Mouse (Mus musculus) neural tube, embryonic 12.5 days (tissue): ENCODE data around the gene Rsph9. TPM values are rescaled to one million over a fixed set of nuclear protein-coding genes. Genes with fewer than 3 reads are reported as not detected.

Source experiments
- ATAC-seq: fragments of 200-750 bp; cut with Nextera tagmentation; 2 replicates; pipeline ENCODE4 v1.8.0; 2017; ENCODE audit warnings: low read depth, mild to moderate bottlenecking, moderate TSS enrichment, moderate library complexity; ENCODE audit not compliant: low FRiP score
- H3K27ac ChIP-seq: fragments of 300-500 bp; sonication (generic); 2 replicates; pipeline ENCODE4 v1.5.1; 2016
- H3K27me3 ChIP-seq: fragments of 300-500 bp; sonication (generic); replicated peaks from 2 replicates; pipeline ENCODE4 v1.6.1; 2016; ENCODE audit warnings: mild to moderate bottlenecking
- H3K36me3 ChIP-seq: fragments of 300-500 bp; sonication (generic); 2 replicates; pipeline ENCODE4 v1.6.1; 2016; ENCODE audit warnings: mild to moderate bottlenecking
- H3K4me1 ChIP-seq: fragments of 300-500 bp; sonication (generic); 2 replicates; pipeline ENCODE4 v1.6.1; 2016
- H3K4me2 ChIP-seq: fragments of 300-500 bp; sonication (generic); replicated peaks from 2 replicates; pipeline ENCODE4 v1.6.1; 2016; ENCODE audit warnings: mild to moderate bottlenecking
- H3K4me3 ChIP-seq: fragments of 300-500 bp; sonication (generic); 2 replicates; pipeline ENCODE4 v1.5.1; 2016
- H3K9ac ChIP-seq: fragments of 300-500 bp; sonication (generic); 2 replicates; pipeline ENCODE4 v1.6.1; 2016; ENCODE audit warnings: mild to moderate bottlenecking
- H3K9me3 ChIP-seq: fragments of 300-500 bp; sonication (generic); 2 replicates; pipeline ENCODE4 v1.6.1; 2016; ENCODE audit warnings: mild to moderate bottlenecking
- WGBS: fragments of 180-500 bp; shearing (Covaris S2); methylation state at CpG from one replicate; pipeline ENCODE4 v1.1.7; 2016; 5-methylcytosine and 5-hydroxymethylcytosine counted together
- polyA plus RNA-seq: library from polyadenylated mRNA; unstranded; fragments of >200 nt; fragmentation: Nextera tagmentation; extraction: Ambion mirVana; gene quantifications from 2 replicates; pipeline ENCODE4 v1.2.1, GENCODE M21; 2016

Gene Rsph9
- polyA plus RNA-seq, 1 experiment from 2014 or later, result 12.6 TPM

GRCm38 (mm10) chr17:46138563-46139236, 5.3 kb downstream of the Rsph9 start:
- WGBS, result 83% methylated on average over 8 of the region's 8 CpGs
- H3K27me3 ChIP-seq, result no peaks in the 10 kb centered on the region
- no peak overlapping the region for H3K4me3 ChIP-seq
- no peak overlapping the region for H3K4me2 ChIP-seq
- ATAC-seq, result no peak
- H3K27ac ChIP-seq, result no peak overlapping the region
- H3K4me1 ChIP-seq, result peaks cover 6% of the 10 kb centered on the region; the same call in 1 of the 2 replicates
- H3K36me3 ChIP-seq, result no peaks in the 10 kb centered on the region
- H3K9ac ChIP-seq, result no peak overlapping the region
- H3K9me3 ChIP-seq, result no peaks in the 10 kb centered on the region

- Histone ChIP-seq H3K9ac (no peak overlapping the region), H3K4me3 (no peak overlapping the region), H3K27ac (no peak overlapping the region), H3K4me1 (no peaks in the 10 kb centered on the region), H3K27me3 (no peaks in the 10 kb centered on the region), H3K4me2 (no peak overlapping the region), H3K36me3 (peaks cover 26% of the 10 kb centered on the region), H3K9me3 (no peaks in the 10 kb centered on the region)
- WGBS, result 81% methylated on average over 8 of the region's 8 CpGs
- ATAC-seq, result 0 out of 2 replicates have a peak, but pooled peaks have one; percentile 44
Observed at GRCm38 (mm10) chr17:46132862-46133261, 11.2 kb downstream of the Rsph9 start.

GRCm38 (mm10) chr17:46132058-46132718, 11.8 kb downstream of the Rsph9 start:
- Histone ChIP-seq H3K36me3 (peaks cover 33% of the 10 kb centered on the region), H3K4me1 (no peaks in the 10 kb centered on the region), H3K27ac (no peak overlapping the region), H3K4me3 (no peak overlapping the region), H3K4me2 (no peak overlapping the region), H3K27me3 (no peaks in the 10 kb centered on the region), H3K9ac (no peak overlapping the region), H3K9me3 (no peaks in the 10 kb centered on the region)
- 15% methylated on average over 12 of the region's 12 CpGs for WGBS
- ATAC-seq, result peak; percentile 57; the same call in 1 of the 2 replicates

DNA sequence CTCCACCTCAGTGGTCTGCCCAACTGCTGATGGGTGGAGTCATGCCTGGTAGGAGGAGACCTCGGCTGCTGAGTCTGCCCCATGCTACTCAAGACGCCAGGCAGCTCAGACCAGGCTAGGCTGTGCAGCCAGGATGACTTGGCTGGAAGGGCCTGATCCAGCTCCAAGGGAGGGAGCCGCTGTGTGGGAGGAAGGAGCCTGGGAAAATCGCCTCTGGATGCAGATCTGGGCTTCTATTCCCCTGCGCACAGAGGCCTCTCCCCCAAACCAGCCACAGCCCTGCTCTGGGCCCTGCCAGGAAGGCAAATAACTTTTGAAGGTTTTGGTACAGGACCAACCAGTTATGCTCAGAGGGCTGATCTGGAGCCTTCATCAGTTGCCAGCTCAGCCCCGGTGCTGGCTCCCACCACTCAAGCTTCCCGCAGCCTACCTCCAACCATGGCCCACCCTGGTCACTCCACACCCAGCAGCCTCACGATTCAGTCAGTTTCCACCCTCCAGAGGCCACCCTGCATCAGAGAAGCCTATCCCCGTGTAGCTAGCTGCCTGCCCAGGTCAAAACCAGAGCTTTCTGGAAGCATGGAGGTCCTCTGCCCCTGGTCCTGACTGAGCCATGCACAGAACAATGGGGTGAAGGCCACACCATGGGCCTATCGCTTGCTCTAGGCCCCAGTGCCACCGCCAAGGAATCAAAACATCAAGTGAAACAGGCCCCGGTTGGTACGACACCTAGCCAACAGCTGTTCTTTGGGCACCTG, 14.1 kb downstream of the Rsph9 start:
- Histone ChIP-seq H3K27me3 (no peaks in the 10 kb centered on the region), H3K4me1 (no peaks in the 10 kb centered on the region), H3K9ac (no peak overlapping the region), H3K9me3 (no peaks in the 10 kb centered on the region), H3K4me3 (no peak overlapping the region), H3K27ac (no peak overlapping the region), H3K36me3 (peaks cover 55% of the 10 kb centered on the region), H3K4me2 (no peak overlapping the region)
- WGBS, result 84% methylated on average over 13 of the region's 13 CpGs
- ATAC-seq, result no peak

DNA sequence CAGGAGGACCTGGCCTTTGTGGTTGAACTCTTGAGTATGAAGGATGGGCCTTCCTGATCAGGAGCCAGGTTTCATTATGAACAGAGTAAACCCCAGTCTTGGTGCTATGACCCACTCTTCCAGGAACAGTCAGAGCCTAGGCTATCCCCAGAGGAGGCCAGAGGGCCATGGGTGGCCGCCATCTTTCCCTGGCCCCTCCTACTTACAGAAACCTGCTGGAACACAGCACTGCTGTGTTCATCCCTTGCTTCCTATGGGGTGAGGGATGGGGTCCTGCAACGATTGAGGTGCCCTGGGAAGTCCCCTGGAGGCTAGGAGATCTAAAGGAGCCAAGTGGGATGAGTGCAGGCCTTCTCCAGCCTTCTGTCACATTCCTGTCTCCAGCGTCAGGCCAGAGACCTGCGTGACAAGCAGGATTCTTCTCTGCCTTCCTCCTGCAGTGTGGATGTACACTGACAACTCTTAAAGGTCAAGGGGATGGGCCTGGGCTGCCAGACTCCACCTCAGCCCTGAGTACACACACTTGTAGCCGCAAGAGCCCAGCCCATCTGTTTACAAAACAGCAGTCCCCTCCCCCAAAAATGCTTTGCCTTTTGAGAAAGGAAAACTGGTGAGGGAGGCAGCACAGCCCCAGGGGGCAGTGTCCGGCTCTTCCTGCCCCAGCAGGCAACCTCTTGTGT, 16.1 kb downstream of the Rsph9 start:
- Histone ChIP-seq H3K4me3 (no peak overlapping the region), H3K27me3 (no peaks in the 10 kb centered on the region), H3K9ac (no peak overlapping the region), H3K4me1 (no peaks in the 10 kb centered on the region), H3K4me2 (no peak overlapping the region), H3K9me3 (no peaks in the 10 kb centered on the region), H3K36me3 (peaks cover 75% of the 10 kb centered on the region), H3K27ac (no peak overlapping the region)
- 82% methylated on average over 6 of the region's 6 CpGs for WGBS
- no peak for ATAC-seq

GRCm38 (mm10) chr17:46126608-46127007, 17.4 kb downstream of the Rsph9 start:
- Histone ChIP-seq H3K9me3 (no peaks in the 10 kb centered on the region), H3K36me3 (peaks cover 81% of the 10 kb centered on the region), H3K27ac (no peak overlapping the region), H3K4me3 (no peak overlapping the region), H3K27me3 (no peaks in the 10 kb centered on the region), H3K4me1 (no peaks in the 10 kb centered on the region), H3K4me2 (no peak overlapping the region), H3K9ac (no peak overlapping the region)
- 84% methylated on average over 6 of the region's 6 CpGs for WGBS
- no peak for ATAC-seq

- Histone ChIP-seq H3K4me2 (no peak overlapping the region), H3K9ac (no peak overlapping the region), H3K27me3 (no peaks in the 10 kb centered on the region), H3K4me1 (no peaks in the 10 kb centered on the region), H3K9me3 (no peaks in the 10 kb centered on the region), H3K36me3 (peaks cover 82% of the 10 kb centered on the region), H3K4me3 (no peak overlapping the region), H3K27ac (no peak overlapping the region)
- no peak for ATAC-seq
- WGBS, result 91% methylated on average over 12 of the region's 12 CpGs
Observed at GRCm38 (mm10) chr17:46123953-46124700, 19.9 kb downstream of the Rsph9 start.

DNA sequence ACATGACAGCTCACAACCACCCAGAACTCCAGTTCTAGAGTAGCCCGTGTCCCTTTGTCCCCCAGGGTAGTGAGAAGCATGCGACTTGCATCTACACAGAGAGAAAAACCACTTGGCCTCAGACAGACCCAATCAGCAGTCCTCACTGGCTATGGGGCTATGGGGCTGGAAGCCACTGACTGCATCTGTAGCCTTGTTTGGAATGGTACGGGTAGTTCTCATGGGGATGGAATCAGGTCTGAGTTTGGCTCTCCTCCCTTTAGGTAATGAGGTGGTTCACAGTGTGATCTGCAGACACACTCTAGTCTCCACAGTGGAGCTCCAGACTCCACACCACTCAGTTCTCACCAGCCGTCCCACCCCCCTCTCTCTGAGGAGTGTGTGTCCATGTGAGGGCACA, 20.7 kb downstream of the Rsph9 start:
- H3K9me3 ChIP-seq, result no peaks in the 10 kb centered on the region
- no peaks in the 10 kb centered on the region for H3K27me3 ChIP-seq
- 95% methylated on average over 4 of the region's 4 CpGs for WGBS
- 0 out of 2 replicates have a peak, but pooled peaks cover 3% of the 10 kb centered on the region for H3K4me1 ChIP-seq
- no peak overlapping the region for H3K4me2 ChIP-seq
- ATAC-seq, result no peak
- peaks cover 82% of the 10 kb centered on the region for H3K36me3 ChIP-seq
- no peak overlapping the region for H3K4me3 ChIP-seq
- no peak overlapping the region for H3K27ac ChIP-seq
- H3K9ac ChIP-seq, result no peak overlapping the region

DNA sequence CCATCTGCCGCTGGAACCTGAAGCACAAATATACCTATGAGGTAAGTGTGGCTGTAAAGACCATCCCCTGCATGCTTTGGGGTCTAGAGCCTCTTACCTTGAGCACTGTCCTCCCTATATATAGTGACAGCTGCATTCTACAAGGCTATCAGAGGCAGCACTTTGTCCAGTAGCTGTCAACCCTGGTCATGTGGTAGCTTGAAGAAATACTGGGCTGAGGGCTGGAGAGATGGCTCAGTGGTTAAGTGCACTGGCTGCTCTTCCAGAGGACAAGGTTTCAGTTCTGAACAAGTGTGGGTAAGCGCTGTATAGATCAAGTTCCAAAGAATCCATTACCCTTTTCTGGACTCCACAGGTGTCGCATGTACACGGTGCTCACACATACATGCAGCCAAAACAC, 21.2 kb downstream of the Rsph9 start:
- no peak for ATAC-seq
- WGBS, result 93% methylated on average over 4 of the region's 4 CpGs

GRCm38 (mm10) chr17:46119641-46120040, 24.4 kb downstream of the Rsph9 start:
- H3K9me3 ChIP-seq, result no peaks in the 10 kb centered on the region
- no peak overlapping the region for H3K4me2 ChIP-seq
- no peak overlapping the region for H3K9ac ChIP-seq
- WGBS, result 91% methylated on average over 10 of the region's 10 CpGs
- H3K4me3 ChIP-seq, result no peak overlapping the region
- H3K27me3 ChIP-seq, result no peaks in the 10 kb centered on the region
- 0 out of 2 replicates have a peak, but pooled peaks cover 12% of the 10 kb centered on the region for H3K4me1 ChIP-seq
- H3K27ac ChIP-seq, result no peak overlapping the region
- H3K36me3 ChIP-seq, result peaks cover 54% of the 10 kb centered on the region
- no peak for ATAC-seq

More for the DNA sequence above, 21.2 kb downstream of the Rsph9 start:
- Histone ChIP-seq H3K9me3 (no peaks in the 10 kb centered on the region), H3K9ac (no peak overlapping the region), H3K27ac (no peak overlapping the region), H3K27me3 (no peaks in the 10 kb centered on the region), H3K4me3 (no peak overlapping the region), H3K36me3 (peaks cover 82% of the 10 kb centered on the region), H3K4me2 (no peak overlapping the region), H3K4me1 (0 out of 2 replicates have a peak, but pooled peaks cover 7% of the 10 kb centered on the region)

- H3K9me3 ChIP-seq, result no peaks in the 10 kb centered on the region
- no peak overlapping the region for H3K4me2 ChIP-seq
- no peak overlapping the region for H3K27ac ChIP-seq
- 86% methylated on average over 4 of the region's 4 CpGs for WGBS
- no peak for ATAC-seq
- no peaks in the 10 kb centered on the region for H3K27me3 ChIP-seq
- H3K9ac ChIP-seq, result no peak overlapping the region
- H3K4me1 ChIP-seq, result 0 out of 2 replicates have a peak, but pooled peaks cover 12% of the 10 kb centered on the region
- H3K4me3 ChIP-seq, result no peak overlapping the region
- peaks cover 42% of the 10 kb centered on the region for H3K36me3 ChIP-seq
Observed at GRCm38 (mm10) chr17:46118423-46118850, 25.6 kb downstream of the Rsph9 start.
